Mouse (Mus musculus) CH12.LX (cell line): ENCODE results near the gene Milr1.

Experiments used
- BHLHE40 ChIP-seq: IDR thresholded peaks from 2 replicates; pipeline ENCODE4 v1.6.1; 2011; ENCODE audit warnings: mild to moderate bottlenecking, low read depth, low read length, improper control_type of control experiment
- EP300 ChIP-seq: IDR thresholded peaks from 2 replicates; pipeline ENCODE4 v1.6.1; 2011; ENCODE audit warnings: low read length, improper control_type of control experiment
- ZMIZ1 ChIP-seq: IDR thresholded peaks from 2 replicates; pipeline ENCODE4 v1.6.1; 2012; ENCODE audit warnings: low read depth, mild to moderate bottlenecking, inconsistent platforms, low read length, improper control_type of control experiment

DNA sequence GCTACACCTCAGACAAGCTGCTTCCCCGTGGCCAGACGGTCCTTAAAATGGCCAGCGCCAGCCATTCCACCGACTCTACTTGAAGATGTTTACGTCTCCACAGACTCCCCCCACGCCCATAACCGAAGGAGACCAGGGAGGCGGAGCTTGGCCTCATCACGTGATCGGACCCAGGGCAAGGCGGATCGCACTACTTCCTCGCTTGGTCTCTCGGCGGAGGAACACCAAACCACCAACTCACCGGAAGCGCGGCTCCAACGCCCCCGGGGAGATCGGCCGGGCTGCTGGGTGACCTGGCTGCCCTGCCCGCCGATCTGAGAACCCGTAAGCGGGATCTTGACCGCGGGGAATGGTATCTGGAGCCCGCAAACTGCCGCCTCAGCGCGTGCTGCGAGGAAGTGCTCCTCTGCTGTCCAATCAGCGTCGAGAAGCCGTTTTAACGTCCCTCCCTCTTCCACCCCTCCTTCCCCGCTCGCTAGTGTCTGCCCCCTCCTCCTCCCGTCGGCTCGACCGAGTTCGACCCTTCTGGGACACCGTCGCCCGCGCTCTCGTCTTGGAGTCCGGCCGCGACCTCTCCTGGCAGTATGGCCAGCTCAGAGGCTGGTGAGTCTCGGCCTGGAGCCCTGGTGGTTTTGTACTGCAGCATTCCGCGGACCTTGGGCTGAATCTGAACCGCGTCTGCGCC is 37.9 kb downstream of the Milr1 start, which contains the start of the genes Ddx5 and Cep95:
- TF ChIP-seq BHLHE40 (peak; percentile 93), ZMIZ1 (peak; percentile 19; the same call in 1 of the 2 replicates), EP300 (no peak)
